Mouse (Mus musculus) ES-E14 (cell line): ENCODE results near the gene Nup93.

Experiments used
- CHD2 ChIP-seq: IDR thresholded peaks from 2 replicates; pipeline ENCODE4 v1.6.1; 2014; ENCODE audit warnings: mild to moderate bottlenecking, low read depth, low read length, inconsistent platforms
- HCFC1 ChIP-seq: IDR thresholded peaks from 2 replicates; pipeline ENCODE4 v1.6.1; 2012; ENCODE audit warnings: low read length, inconsistent platforms, borderline replicate concordance; ENCODE audit not compliant: insufficient read depth
- MAFK ChIP-seq: IDR thresholded peaks from 2 replicates; pipeline ENCODE4 v1.6.1; 2014; ENCODE audit warnings: mild to moderate bottlenecking, low read depth, low read length, inconsistent platforms; ENCODE audit not compliant: insufficient read depth
- ZC3H11A ChIP-seq: IDR thresholded peaks from 2 replicates; pipeline ENCODE4 v1.6.1; 2012; ENCODE audit warnings: low read depth, mild to moderate bottlenecking, inconsistent platforms, low read length, borderline replicate concordance
- ZNF384 ChIP-seq: IDR thresholded peaks from 2 replicates; pipeline ENCODE4 v1.6.1; 2012; ENCODE audit warnings: low read depth, low read length, inconsistent platforms

GRCm38 (mm10) chr8:94333345-94333744, 119.0 kb downstream of the Nup93 start:
- TF ChIP-seq CHD2 (no peak), HCFC1 (no peak), MAFK (no peak), ZC3H11A (no peak), ZNF384 (no peak)
